Mouse (Mus musculus) testis, adult 10 weeks (tissue): ENCODE measurements around the gene Aktip. TPM values are rescaled to one million over a fixed set of nuclear protein-coding genes. Genes with fewer than 3 reads are reported as not detected.

ENCODE experiments used
- polyA plus RNA-seq: library from polyadenylated mRNA; stranded (reverse); fragments of 350-450 nt; fragmentation: Illumina TruSeq; extraction: RNeasy Lipid Tissue Mini Kit (QIAGEN cat#74804); gene quantifications from one replicate; pipeline ENCODE4 v1.2.3, GENCODE M21; 2014; ENCODE audit warnings: low read depth, low replicate concordance

The Aktip gene
- 63.1 TPM for polyA plus RNA-seq

GRCm38 (mm10) chr8:91199876-91200275 is at the start of gene Aktip:
TSS of gene Aktip (minus strand) at chr8:91199976.

DNA sequence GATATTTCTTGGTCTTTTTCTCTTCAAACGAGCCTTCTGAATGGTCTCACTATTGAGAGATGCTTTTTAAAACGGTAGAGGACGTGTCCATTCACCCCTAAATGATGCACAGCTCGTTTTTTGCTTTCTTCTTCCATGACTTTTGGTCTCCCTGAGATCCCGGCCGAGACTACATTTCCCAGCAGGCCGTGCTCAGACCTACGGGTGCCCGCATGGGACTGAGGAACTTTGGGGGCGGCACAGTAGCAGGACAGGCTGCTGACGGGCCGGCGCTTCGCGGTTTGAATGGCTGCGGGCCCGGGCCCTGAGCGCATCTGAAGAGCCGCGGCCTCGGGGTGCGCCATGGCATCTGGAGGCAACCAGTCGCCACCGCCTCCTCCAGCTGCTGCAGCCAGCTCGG is 129.9 kb downstream of the Aktip start, which contains the start of gene Rbl2:
Gene Rbl2, plus strand, starts transcription at position 224 of the 400 bp plus-strand sequence.

Other genes starting within 250 kb of the Aktip start
- gene Rbl2, start 129.9 kb downstream of the Aktip start, polyA plus RNA-seq: 164 TPM
- gene Rpgrip1l, start 113.3 kb upstream of the Aktip start, polyA plus RNA-seq: 52.7 TPM
- gene Fto, start 113.5 kb upstream of the Aktip start, polyA plus RNA-seq: 44.9 TPM